Mouse (Mus musculus) 416B (cell line): ENCODE results near the gene Fhit.

Experiments
- DNase-seq: peaks from one replicate; pipeline ENCODE4 v3.0.0; 2011; ENCODE audit warnings: low read depth

Fhit gene

GRCm38 (mm10) chr14:9684362-9684761 is 1477.5 kb downstream of the Fhit start:
- no peak for DNase-seq

- no peak for DNase-seq
Measured at GRCm38 (mm10) chr14:9672728-9673127, 1489.1 kb downstream of the Fhit start.

- DNase-seq = no peak
Measured at GRCm38 (mm10) chr14:9671776-9672175, 1490.1 kb downstream of the Fhit start.

- DNase-seq = no peak
Measured at GRCm38 (mm10) chr14:9669766-9670165, 1492.1 kb downstream of the Fhit start.

- no peak for DNase-seq
Measured at GRCm38 (mm10) chr14:9658445-9658844, 1503.4 kb downstream of the Fhit start.

GRCm38 (mm10) chr14:9651417-9651816 is 1510.4 kb downstream of the Fhit start:
- no peak for DNase-seq

GRCm38 (mm10) chr14:9648416-9648815 is 1513.4 kb downstream of the Fhit start:
- DNase-seq = no peak

- DNase-seq = no peak
Measured at GRCm38 (mm10) chr14:9646233-9646632, 1515.6 kb downstream of the Fhit start.

- no peak for DNase-seq
Measured at GRCm38 (mm10) chr14:9644216-9645166, 1517.3 kb downstream of the Fhit start.

- no peak for DNase-seq
Measured at GRCm38 (mm10) chr14:9643700-9644099, 1518.1 kb downstream of the Fhit start.

- DNase-seq = no peak
Measured at GRCm38 (mm10) chr14:9642628-9643027, 1519.2 kb downstream of the Fhit start.

- DNase-seq = no peak
Measured at GRCm38 (mm10) chr14:9642068-9642467, 1519.8 kb downstream of the Fhit start.

- DNase-seq = no peak
Measured at GRCm38 (mm10) chr14:9634247-9634991, 1527.4 kb downstream of the Fhit start.

- DNase-seq = no peak
Measured at GRCm38 (mm10) chr14:9632537-9632936, 1529.3 kb downstream of the Fhit start.

GRCm38 (mm10) chr14:9623219-9624043 is 1538.4 kb downstream of the Fhit start:
- DNase-seq = no peak

- no peak for DNase-seq
Measured at GRCm38 (mm10) chr14:9620902-9621540, 1540.8 kb downstream of the Fhit start.

GRCm38 (mm10) chr14:9619840-9620239 is 1542.0 kb downstream of the Fhit start:
- no peak for DNase-seq

GRCm38 (mm10) chr14:9613126-9613525 is 1548.7 kb downstream of the Fhit start:
- DNase-seq = no peak

GRCm38 (mm10) chr14:9609120-9609519 is 1552.7 kb downstream of the Fhit start:
- peak; percentile 85 for DNase-seq

- no peak for DNase-seq
Measured at GRCm38 (mm10) chr14:9606584-9607377, 1555.1 kb downstream of the Fhit start.

- DNase-seq = no peak
Measured at GRCm38 (mm10) chr14:9600271-9600670, 1561.6 kb downstream of the Fhit start.
